Mouse (Mus musculus): ENCODE measurements around the gene Slc17a7. TPM values are rescaled to one million over a fixed set of nuclear protein-coding genes. Genes with fewer than 3 reads are reported as not detected.

The Slc17a7 gene
- polyA plus RNA-seq, 1 experiment from 2014 or later, result 14.6 TPM

DNA sequence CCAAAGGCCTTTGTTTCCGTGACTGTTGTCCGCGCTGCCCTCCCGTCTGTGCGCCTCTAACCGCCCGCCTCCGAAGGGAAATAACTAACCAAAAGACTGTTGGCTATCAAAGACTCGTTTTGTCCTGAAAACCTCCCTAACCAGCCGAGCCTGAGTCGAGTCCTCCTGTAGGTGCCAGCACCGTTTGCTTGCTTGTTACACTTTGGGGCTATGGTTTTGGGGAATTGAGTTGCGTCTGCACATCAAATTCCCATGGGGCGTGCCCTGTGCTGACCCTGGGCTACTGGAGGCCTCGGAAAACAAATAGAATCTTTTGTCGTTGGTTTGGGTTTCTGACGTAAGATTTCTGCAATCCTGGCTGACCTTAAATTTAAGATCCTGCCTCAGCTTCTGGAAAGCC is 34.4 kb upstream of the Slc17a7 start:
- no peak for DNase-seq (ENCODE audit: low spot score)
- Histone ChIP-seq H3K27ac (ENCODE audit: low read depth, low read length) (peak overlapping the region; percentile 94), H3K27me3 (replicated peaks; ENCODE audit: control insufficient read depth, insufficient read depth, low read length) (no peaks in the 10 kb centered on the region), H3K9ac (ENCODE audit: low read length) (peak overlapping the region; percentile 81), H3K4me2 (ENCODE audit: low read length) (peak overlapping the region; percentile 75), H3K4me1 (ENCODE audit: control insufficient read depth, insufficient read depth, low read length) (peaks cover 7% of the 10 kb centered on the region; the same call in 1 of the 2 replicates), H3K9me3 (replicated peaks; ENCODE audit: control insufficient read depth, low read length) (peaks cover 3% of the 10 kb centered on the region; the same call in 1 of the 2 replicates), H3K4me3 (ENCODE audit: low read depth, low read length) (peak overlapping the region; percentile 97), H3K36me3 (ENCODE audit: control insufficient read depth, insufficient read depth, low read length) (peaks cover 29% of the 10 kb centered on the region)
- no peak for ATAC-seq
- WGBS, result under 1% methylated on average over 17 of the region's 17 CpGs

DNA sequence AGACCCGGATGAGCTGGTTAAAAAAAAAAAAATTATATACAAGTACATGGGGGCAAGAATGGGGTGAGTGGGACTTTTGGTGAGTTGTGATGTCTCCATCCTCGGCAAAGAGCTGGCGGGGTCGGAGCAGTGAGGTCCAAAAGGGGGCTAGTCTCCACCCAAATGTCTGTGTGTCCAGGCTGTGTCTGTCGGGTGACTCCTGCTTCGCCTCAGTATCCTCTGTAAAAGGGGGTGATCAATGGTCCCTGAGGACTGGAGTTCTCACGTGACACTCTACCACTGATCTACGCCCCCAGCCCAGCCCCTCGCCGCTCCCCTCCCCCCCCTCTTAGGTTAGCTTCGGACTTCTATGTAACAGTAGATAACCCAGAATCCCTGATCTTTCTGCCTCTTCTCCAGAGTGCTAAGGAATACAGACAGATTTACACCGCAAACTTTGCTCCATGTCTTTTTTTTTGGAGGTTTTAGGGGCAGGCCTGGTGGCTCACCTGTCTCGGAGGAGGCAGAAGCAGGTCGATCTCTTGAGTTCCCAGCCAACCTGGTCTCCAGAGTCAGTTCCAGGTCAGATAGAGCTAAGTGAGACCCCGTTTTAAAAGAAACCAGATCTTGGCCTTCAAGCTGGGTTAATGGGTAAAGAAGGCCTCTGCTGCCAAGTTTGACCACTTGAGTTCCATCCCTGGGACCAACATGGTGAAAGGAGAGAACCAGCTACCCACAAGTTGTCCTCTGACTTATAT is 33.8 kb upstream of the Slc17a7 start:
- peak overlapping the region; percentile 81; the same call in 1 of the 2 replicates for H3K9ac ChIP-seq (ENCODE audit: low read length)
- no peak for ATAC-seq
- H3K4me2 ChIP-seq (ENCODE audit: low read length), result peak overlapping the region; percentile 75
- peaks cover 3% of the 10 kb centered on the region; the same call in 1 of the 2 replicates for H3K9me3 ChIP-seq (replicated peaks; ENCODE audit: control insufficient read depth, low read length)
- peak overlapping the region; percentile 97 for H3K4me3 ChIP-seq (ENCODE audit: low read depth, low read length)
- H3K36me3 ChIP-seq (ENCODE audit: control insufficient read depth, insufficient read depth, low read length), result peaks cover 26% of the 10 kb centered on the region
- H3K27ac ChIP-seq (ENCODE audit: low read depth, low read length), result no peak overlapping the region; the same call in 1 of the 2 replicates
- 65% methylated on average over 15 of the region's 15 CpGs for WGBS
- DNase-seq (ENCODE audit: low spot score), result no peak
- H3K27me3 ChIP-seq (replicated peaks; ENCODE audit: control insufficient read depth, insufficient read depth, low read length), result no peaks in the 10 kb centered on the region
- H3K4me1 ChIP-seq (ENCODE audit: control insufficient read depth, insufficient read depth, low read length), result peaks cover 7% of the 10 kb centered on the region; the same call in 1 of the 2 replicates

DNA sequence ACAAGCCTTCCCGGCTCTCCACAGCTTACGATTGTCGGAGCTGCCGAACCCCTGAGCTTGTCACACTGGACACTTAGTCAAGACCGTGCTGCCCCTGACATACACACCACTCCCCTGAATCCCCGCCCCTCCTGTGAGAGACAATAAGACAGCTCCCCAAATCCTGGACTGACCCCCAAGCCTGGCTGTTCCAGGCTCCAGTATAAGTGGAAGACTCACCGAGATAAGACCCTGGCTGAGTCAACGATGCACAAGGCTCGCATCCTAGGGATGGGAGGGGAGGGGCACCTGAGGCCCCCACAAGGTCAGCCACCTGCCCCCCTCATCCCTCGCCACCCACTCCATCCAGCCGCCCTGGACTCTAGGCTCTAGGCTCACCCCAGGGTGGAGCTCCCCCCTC is 31.9 kb upstream of the Slc17a7 start:
- H3K9ac ChIP-seq (ENCODE audit: low read length), result no peak overlapping the region
- WGBS, result 76% methylated on average over 11 of the region's 11 CpGs

DNA sequence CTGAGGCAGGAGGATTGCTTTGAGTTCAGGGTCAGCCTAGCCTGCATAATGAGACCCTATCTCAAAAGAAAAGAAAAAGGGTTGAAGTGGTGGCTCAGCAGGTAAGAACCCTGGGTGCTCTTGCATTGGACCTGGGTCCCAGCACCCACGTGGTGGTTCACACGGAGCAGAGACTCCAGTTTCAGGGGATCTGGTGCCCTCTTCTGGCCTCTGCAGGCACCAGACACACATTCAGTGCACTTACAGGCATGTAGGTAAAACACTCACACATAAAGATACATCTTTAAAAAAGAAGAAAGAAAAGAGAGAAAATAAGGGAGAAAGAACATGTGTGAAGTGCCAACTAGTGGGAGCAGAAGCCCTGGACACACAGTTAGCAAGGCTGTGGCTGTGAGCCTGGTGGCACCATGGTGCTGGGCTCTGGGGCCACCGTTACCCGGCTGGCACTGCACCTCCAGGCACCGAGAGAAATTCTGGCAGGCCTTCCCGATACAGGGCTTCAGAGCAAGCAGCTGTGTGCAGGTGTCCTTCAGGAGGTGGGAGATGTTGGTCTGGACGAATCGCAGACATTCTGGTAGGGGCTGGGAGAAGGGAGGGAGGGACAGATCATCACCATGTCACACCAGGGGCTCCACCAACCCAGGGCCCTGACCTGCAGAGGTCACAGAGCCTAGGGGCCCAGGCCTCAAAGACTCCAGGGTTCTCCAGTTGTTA is 30.1 kb upstream of the Slc17a7 start:
- ATAC-seq (no peak), DNase-seq (ENCODE audit: low spot score) (no peak)
- Histone ChIP-seq H3K9me3 (replicated peaks; ENCODE audit: control insufficient read depth, low read length) (peaks cover 3% of the 10 kb centered on the region; the same call in 1 of the 2 replicates), H3K4me2 (ENCODE audit: low read length) (no peak overlapping the region), H3K36me3 (ENCODE audit: control insufficient read depth, insufficient read depth, low read length) (no peaks in the 10 kb centered on the region), H3K27me3 (replicated peaks; ENCODE audit: control insufficient read depth, insufficient read depth, low read length) (no peaks in the 10 kb centered on the region), H3K4me3 (ENCODE audit: low read depth, low read length) (no peak overlapping the region), H3K9ac (ENCODE audit: low read length) (no peak overlapping the region), H3K4me1 (ENCODE audit: control insufficient read depth, insufficient read depth, low read length) (peaks cover 3% of the 10 kb centered on the region; the same call in 1 of the 2 replicates), H3K27ac (ENCODE audit: low read depth, low read length) (no peak overlapping the region)
- 75% methylated on average over 8 of the region's 8 CpGs for WGBS

More for the DNA sequence above, 31.9 kb upstream of the Slc17a7 start:
- peaks cover 7% of the 10 kb centered on the region for H3K36me3 ChIP-seq (ENCODE audit: control insufficient read depth, insufficient read depth, low read length)
- no peaks in the 10 kb centered on the region for H3K27me3 ChIP-seq (replicated peaks; ENCODE audit: control insufficient read depth, insufficient read depth, low read length)
- DNase-seq (ENCODE audit: low spot score), result no peak
- H3K4me1 ChIP-seq (ENCODE audit: control insufficient read depth, insufficient read depth, low read length), result peaks cover 8% of the 10 kb centered on the region; the same call in 1 of the 2 replicates
- ATAC-seq, result no peak
- no peak overlapping the region for H3K4me2 ChIP-seq (ENCODE audit: low read length)
- no peak overlapping the region for H3K4me3 ChIP-seq (ENCODE audit: low read depth, low read length)
- peaks cover 3% of the 10 kb centered on the region; the same call in 1 of the 2 replicates for H3K9me3 ChIP-seq (replicated peaks; ENCODE audit: control insufficient read depth, low read length)
- no peak overlapping the region for H3K27ac ChIP-seq (ENCODE audit: low read depth, low read length)

DNA sequence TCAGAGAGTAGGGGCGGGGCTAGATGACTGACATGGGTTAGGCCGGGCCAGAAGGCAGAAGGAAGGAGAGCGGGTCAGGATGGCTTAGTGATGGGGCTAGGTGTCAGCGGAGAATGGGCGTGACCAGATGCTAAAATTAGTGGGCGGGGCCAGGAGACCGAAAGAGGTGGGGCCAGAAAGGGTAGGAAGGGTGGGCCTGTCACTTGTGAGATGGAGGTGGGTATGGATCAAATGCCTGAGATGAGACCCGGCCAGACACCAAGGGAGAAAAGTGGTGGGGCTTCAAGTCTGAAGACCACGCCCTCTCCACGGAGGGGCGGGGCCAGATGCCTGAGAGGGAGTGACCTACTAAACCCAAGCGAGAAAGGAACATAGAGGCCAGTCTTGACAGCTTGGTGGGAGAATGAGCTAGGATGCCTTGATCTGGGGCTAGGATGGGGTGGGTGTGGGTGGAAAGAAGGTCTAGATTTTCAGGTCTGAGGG is 29.2 kb upstream of the Slc17a7 start:
- Histone ChIP-seq H3K4me3 (ENCODE audit: low read depth, low read length) (no peak overlapping the region), H3K27ac (ENCODE audit: low read depth, low read length) (no peak overlapping the region), H3K9me3 (replicated peaks; ENCODE audit: control insufficient read depth, low read length) (peaks cover 3% of the 10 kb centered on the region; the same call in 1 of the 2 replicates), H3K9ac (ENCODE audit: low read length) (no peak overlapping the region), H3K4me2 (ENCODE audit: low read length) (no peak overlapping the region), H3K36me3 (ENCODE audit: control insufficient read depth, insufficient read depth, low read length) (no peaks in the 10 kb centered on the region), H3K27me3 (replicated peaks; ENCODE audit: control insufficient read depth, insufficient read depth, low read length) (no peaks in the 10 kb centered on the region), H3K4me1 (ENCODE audit: control insufficient read depth, insufficient read depth, low read length) (0 out of 2 replicates have a peak, but pooled peaks cover 3% of the 10 kb centered on the region)
- WGBS, result 13% methylated on average over 12 of the region's 12 CpGs
- no peak for ATAC-seq
- DNase-seq (ENCODE audit: low spot score), result no peak

DNA sequence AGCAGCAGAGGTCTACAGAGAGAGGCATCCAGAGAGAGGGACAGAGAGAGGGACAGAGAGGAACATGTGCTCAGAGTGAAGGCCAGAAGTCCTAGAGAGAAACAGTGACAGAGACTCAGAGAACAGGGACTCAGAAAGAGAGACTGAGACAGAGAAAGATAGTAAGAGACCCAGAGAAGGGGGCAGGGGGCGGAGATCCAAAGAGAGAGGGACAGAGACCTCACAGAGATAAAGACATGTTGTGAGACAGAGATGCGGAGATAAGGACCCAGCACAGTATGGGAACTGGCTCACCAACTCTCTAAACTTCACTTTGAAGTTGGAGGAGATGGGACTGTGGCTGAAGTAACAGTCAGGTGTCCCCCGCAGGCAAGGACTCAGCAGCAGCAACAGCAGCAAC is 28.4 kb upstream of the Slc17a7 start:
- no peaks in the 10 kb centered on the region for H3K36me3 ChIP-seq (ENCODE audit: control insufficient read depth, insufficient read depth, low read length)
- H3K9me3 ChIP-seq (replicated peaks; ENCODE audit: control insufficient read depth, low read length), result peaks cover 3% of the 10 kb centered on the region; the same call in 1 of the 2 replicates
- 0 out of 2 replicates have a peak, but pooled peaks cover 3% of the 10 kb centered on the region for H3K4me1 ChIP-seq (ENCODE audit: control insufficient read depth, insufficient read depth, low read length)
- no peak overlapping the region for H3K27ac ChIP-seq (ENCODE audit: low read depth, low read length)
- ATAC-seq (no peak), DNase-seq (ENCODE audit: low spot score) (no peak)
- H3K9ac ChIP-seq (ENCODE audit: low read length), result no peak overlapping the region
- 73% methylated on average over 3 of the region's 3 CpGs for WGBS
- H3K27me3 ChIP-seq (replicated peaks; ENCODE audit: control insufficient read depth, insufficient read depth, low read length), result no peaks in the 10 kb centered on the region
- no peak overlapping the region for H3K4me3 ChIP-seq (ENCODE audit: low read depth, low read length)
- peak overlapping the region; percentile 61 for H3K4me2 ChIP-seq (ENCODE audit: low read length)

DNA sequence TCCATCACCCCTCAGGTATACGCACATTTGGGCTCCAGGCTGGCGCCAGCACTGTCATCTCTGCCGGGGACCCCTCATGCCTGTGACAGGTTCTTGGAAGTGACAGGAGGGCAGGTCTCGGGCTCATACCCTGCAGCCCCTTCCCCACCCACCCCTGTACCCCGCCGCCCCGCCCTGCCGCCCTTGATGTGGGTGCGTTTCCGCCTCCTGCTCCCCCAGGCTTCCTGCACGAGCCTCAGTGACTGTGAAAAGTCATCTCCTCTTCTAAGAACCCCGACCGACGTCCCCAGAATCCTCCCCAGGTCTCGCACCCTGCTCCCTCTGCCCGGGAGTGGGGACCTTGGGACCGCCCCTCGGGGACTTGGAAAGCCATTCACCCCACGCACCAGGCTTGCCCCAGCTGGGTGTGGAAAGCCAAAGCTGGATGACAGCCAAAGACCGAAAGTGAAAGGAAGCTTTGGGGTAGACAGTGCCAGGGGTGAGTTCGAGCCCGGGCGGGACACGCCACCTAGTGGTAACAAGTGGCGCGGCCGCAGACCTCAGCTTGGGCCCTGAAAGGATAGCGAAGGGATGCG is 27.7 kb upstream of the Slc17a7 start, which contains the start of the genes Gm45713 and Flt3l:
TSS of gene Gm45713 (minus strand) at position 239 of the 575 bp plus-strand sequence.
TSS of gene Flt3l (minus strand) at position 440 of the 575 bp plus-strand sequence.
- no peaks in the 10 kb centered on the region for H3K27me3 ChIP-seq (replicated peaks; ENCODE audit: control insufficient read depth, insufficient read depth, low read length)
- 0 out of 2 replicates have a peak, but pooled peaks cover 3% of the 10 kb centered on the region for H3K4me1 ChIP-seq (ENCODE audit: control insufficient read depth, insufficient read depth, low read length)
- peaks cover 3% of the 10 kb centered on the region; the same call in 1 of the 2 replicates for H3K9me3 ChIP-seq (replicated peaks; ENCODE audit: control insufficient read depth, low read length)
- WGBS, result 4% methylated on average over 29 of the region's 29 CpGs
- H3K4me3 ChIP-seq (ENCODE audit: low read depth, low read length), result peak within 1 kb of the TSS; percentile 36
- DNase-seq (ENCODE audit: low spot score) (peak; percentile 89), ATAC-seq (peak; percentile 90)
- H3K4me2 ChIP-seq (ENCODE audit: low read length), result peak within 1 kb of the TSS; percentile 61
- peak within 1 kb of the TSS; percentile 62 for H3K9ac ChIP-seq (ENCODE audit: low read length)
- H3K36me3 ChIP-seq (ENCODE audit: control insufficient read depth, insufficient read depth, low read length), result no peaks in the 10 kb centered on the region
- H3K27ac ChIP-seq (ENCODE audit: low read depth, low read length), result no peak within 1 kb of the TSS

DNA sequence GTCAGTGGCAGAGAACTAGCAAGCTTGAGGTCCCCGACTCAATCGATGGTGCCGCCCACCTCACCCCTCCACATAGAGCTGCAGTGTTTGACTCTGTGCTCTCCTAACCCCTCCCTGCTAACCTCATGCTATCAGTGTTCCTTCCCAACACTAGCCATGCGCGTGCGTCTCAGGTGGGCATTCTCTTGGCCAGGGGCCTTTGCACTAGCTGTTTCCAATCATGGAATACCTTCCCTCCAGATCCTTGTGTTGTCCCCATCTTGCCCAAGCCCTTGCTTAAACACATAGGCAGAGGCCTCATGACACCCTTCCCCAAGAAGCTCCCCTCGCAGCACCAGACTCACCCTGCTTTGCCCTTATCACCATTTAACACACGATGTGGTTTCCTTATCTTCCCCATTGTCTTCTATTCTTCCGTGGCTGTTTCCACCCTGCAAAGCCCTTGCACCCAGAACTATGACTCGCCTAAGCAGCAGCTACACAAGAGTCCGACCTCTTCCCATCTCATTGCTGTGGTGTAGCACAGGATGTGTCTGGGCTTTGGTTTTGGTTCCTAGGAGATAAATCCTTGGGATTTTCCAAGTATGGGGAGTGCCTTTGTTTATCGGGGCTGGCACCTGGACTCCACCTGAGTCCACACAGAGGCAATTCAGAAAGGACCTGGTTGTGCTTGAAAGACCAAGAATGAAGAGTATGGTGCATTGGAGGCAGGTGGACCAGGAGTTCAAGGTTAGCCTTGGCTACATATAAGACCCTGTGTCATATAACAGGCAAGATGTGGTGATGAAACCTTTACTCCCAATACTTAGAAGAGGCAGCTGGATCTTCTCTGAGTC is 26.4 kb upstream of the Slc17a7 start:
- no peak overlapping the region for H3K4me3 ChIP-seq (ENCODE audit: low read depth, low read length)
- WGBS, result 89% methylated on average over 12 of the region's 12 CpGs
- no peak overlapping the region for H3K4me2 ChIP-seq (ENCODE audit: low read length)
- H3K4me1 ChIP-seq (ENCODE audit: control insufficient read depth, insufficient read depth, low read length), result 0 out of 2 replicates have a peak, but pooled peaks cover 3% of the 10 kb centered on the region
- H3K36me3 ChIP-seq (ENCODE audit: control insufficient read depth, insufficient read depth, low read length), result 0 out of 2 replicates have a peak, but pooled peaks cover under 1% of the 10 kb centered on the region
- peaks cover 3% of the 10 kb centered on the region; the same call in 1 of the 2 replicates for H3K9me3 ChIP-seq (replicated peaks; ENCODE audit: control insufficient read depth, low read length)
- H3K27ac ChIP-seq (ENCODE audit: low read depth, low read length), result no peak overlapping the region
- H3K9ac ChIP-seq (ENCODE audit: low read length), result no peak overlapping the region
- H3K27me3 ChIP-seq (replicated peaks; ENCODE audit: control insufficient read depth, insufficient read depth, low read length), result no peaks in the 10 kb centered on the region
- DNase-seq (ENCODE audit: low spot score) (no peak), ATAC-seq (no peak)
